Mouse (Mus musculus): ENCODE results near the gene Ptcra. TPM values are rescaled to one million over a fixed set of nuclear protein-coding genes. Genes with fewer than 3 reads are reported as not detected.
"Not testable (repeated sequence)": the region's sequence is repeated elsewhere in the genome, so short reads cannot be mapped to it uniquely, and the experiment has no call there.

Ptcra gene
- polyA plus RNA-seq, 1 experiment from 2014 or later: 0.29 TPM

GRCm38 (mm10) chr17:46772404-46773277 is 9.1 kb upstream of the Ptcra start, which contains the start of gene 2310039H08Rik:
Gene 2310039H08Rik (plus strand): TSS chr17:46772635.
- WGBS: under 1% methylated on average over 50 of the region's 50 CpGs
- no peaks in the 10 kb centered on the region for H3K9me3 ChIP-seq (ENCODE audit: low read length)
- peak; percentile 89 for ATAC-seq (ENCODE audit: low FRiP score, low TSS enrichment)
- peaks cover 28% of the 10 kb centered on the region for H3K36me3 ChIP-seq (ENCODE audit: insufficient read depth, low read length)
- H3K27me3 ChIP-seq (ENCODE audit: insufficient read depth, low read length): no peaks in the 10 kb centered on the region
- peaks cover 18% of the 10 kb centered on the region for H3K4me1 ChIP-seq (ENCODE audit: insufficient read depth, low read length)
- peak within 1 kb of the TSS; percentile 91 for H3K27ac ChIP-seq (ENCODE audit: low read length)
- peak within 1 kb of the TSS; percentile 96 for H3K4me3 ChIP-seq (ENCODE audit: low read length)
- H3K9ac ChIP-seq (replicated peaks; ENCODE audit: low read length): peak within 1 kb of the TSS; percentile 89
- H3K4me2 ChIP-seq (replicated peaks; ENCODE audit: low read depth, low read length): peak within 1 kb of the TSS; percentile 82

GRCm38 (mm10) chr17:46772038-46772403 is 8.5 kb upstream of the Ptcra start:
- Histone ChIP-seq H3K27ac (ENCODE audit: low read length) (peak overlapping the region; percentile 91), H3K4me2 (replicated peaks; ENCODE audit: low read depth, low read length) (peak overlapping the region; percentile 82), H3K4me3 (ENCODE audit: low read length) (peak overlapping the region; percentile 96), H3K9ac (replicated peaks; ENCODE audit: low read length) (peak overlapping the region; percentile 89), H3K36me3 (ENCODE audit: insufficient read depth, low read length) (peaks cover 21% of the 10 kb centered on the region), H3K27me3 (ENCODE audit: insufficient read depth, low read length) (no peaks in the 10 kb centered on the region), H3K4me1 (ENCODE audit: insufficient read depth, low read length) (peaks cover 19% of the 10 kb centered on the region), H3K9me3 (ENCODE audit: low read length) (no peaks in the 10 kb centered on the region)
- WGBS: 3% methylated on average over 5 of the region's 5 CpGs
- no peak for ATAC-seq (ENCODE audit: low FRiP score, low TSS enrichment)

DNA sequence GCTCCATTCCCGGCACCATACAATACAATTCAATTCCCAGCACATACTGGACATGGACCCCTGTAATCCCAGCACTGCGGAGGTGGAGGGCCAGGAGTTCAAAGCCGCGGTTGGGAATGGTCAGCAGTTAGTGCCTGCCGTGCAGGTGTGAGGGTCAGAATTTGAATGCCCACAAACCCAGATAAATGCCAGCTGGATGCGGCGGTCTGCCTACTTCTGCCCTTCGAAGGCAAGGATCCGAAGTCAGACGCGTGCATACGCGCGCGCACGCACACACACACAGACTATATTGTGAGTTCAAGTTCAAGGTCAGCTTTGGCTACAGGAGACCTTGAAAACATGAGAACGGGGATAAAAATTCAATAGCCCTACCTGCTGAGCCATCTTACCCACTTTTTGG is 8.1 kb upstream of the Ptcra start:
- 63% methylated on average over 17 of the region's 17 CpGs for WGBS
- H3K9ac ChIP-seq (replicated peaks; ENCODE audit: low read length): peak overlapping the region; percentile 89
- peaks cover 20% of the 10 kb centered on the region for H3K36me3 ChIP-seq (ENCODE audit: insufficient read depth, low read length)
- peak overlapping the region; percentile 96 for H3K4me3 ChIP-seq (ENCODE audit: low read length)
- no peaks in the 10 kb centered on the region for H3K27me3 ChIP-seq (ENCODE audit: insufficient read depth, low read length)
- H3K4me1 ChIP-seq (ENCODE audit: insufficient read depth, low read length): peaks cover 19% of the 10 kb centered on the region
- no peaks in the 10 kb centered on the region for H3K9me3 ChIP-seq (ENCODE audit: low read length)
- no peak for ATAC-seq (ENCODE audit: low FRiP score, low TSS enrichment)
- H3K4me2 ChIP-seq (replicated peaks; ENCODE audit: low read depth, low read length): peak overlapping the region; percentile 82
- H3K27ac ChIP-seq (ENCODE audit: low read length): peak overlapping the region; percentile 91; the same call in 1 of the 2 replicates

DNA sequence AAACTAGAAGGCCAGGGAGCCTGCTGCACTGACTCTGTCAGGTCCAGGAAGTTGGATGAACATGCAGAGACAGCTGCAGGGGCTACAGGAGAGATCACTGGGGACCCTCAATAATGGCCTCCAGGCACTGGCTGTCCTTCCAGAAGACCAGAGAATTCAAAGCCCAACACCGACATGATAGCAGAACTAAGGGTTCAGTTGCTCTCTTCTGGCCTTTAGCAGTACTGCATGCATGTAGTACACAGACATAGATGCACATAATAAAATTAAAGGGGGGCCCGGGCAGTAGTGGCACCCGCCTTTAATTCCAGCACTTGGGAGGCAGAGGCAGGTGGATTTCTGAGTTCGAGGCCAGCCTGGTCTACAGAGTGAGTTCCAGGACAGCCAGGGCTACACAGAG is 7.5 kb upstream of the Ptcra start:
- WGBS: 87% methylated on average over 4 of the region's 4 CpGs
- no peak overlapping the region for H3K9ac ChIP-seq (replicated peaks; ENCODE audit: low read length)
- H3K4me3 ChIP-seq (ENCODE audit: low read length): no peak overlapping the region
- no peaks in the 10 kb centered on the region for H3K27me3 ChIP-seq (ENCODE audit: insufficient read depth, low read length)
- H3K9me3 ChIP-seq (ENCODE audit: low read length): no peaks in the 10 kb centered on the region
- H3K27ac ChIP-seq (ENCODE audit: low read length): no peak overlapping the region
- H3K36me3 ChIP-seq (ENCODE audit: insufficient read depth, low read length): peaks cover 14% of the 10 kb centered on the region
- H3K4me2 ChIP-seq (replicated peaks; ENCODE audit: low read depth, low read length): no peak overlapping the region
- peaks cover 19% of the 10 kb centered on the region for H3K4me1 ChIP-seq (ENCODE audit: insufficient read depth, low read length)
- no peak for ATAC-seq (ENCODE audit: low FRiP score, low TSS enrichment)

DNA sequence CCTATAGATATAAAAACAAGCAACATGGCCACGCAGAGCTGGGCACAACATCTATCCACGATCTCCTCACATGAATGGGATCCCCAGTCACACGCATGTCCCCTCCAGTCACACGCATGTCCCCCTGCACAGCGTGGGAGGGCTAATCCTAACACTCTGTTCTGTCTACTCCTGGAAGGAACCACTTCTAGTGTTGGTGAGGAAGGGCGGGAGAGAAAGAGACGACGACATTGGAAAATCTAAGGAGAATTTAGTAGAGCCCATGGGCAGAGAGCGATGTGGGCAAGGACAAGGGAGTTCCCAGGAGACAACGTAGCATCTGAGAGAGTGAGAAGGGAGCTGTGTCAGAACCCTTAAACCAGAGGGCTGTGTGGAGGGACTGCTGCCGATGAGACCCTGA is 7.0 kb upstream of the Ptcra start:
- Histone ChIP-seq H3K27ac (ENCODE audit: low read length) (no peak overlapping the region), H3K9ac (replicated peaks; ENCODE audit: low read length) (no peak overlapping the region), H3K4me1 (ENCODE audit: insufficient read depth, low read length) (peaks cover 19% of the 10 kb centered on the region), H3K36me3 (ENCODE audit: insufficient read depth, low read length) (peaks cover 9% of the 10 kb centered on the region), H3K9me3 (ENCODE audit: low read length) (no peaks in the 10 kb centered on the region), H3K27me3 (ENCODE audit: insufficient read depth, low read length) (no peaks in the 10 kb centered on the region), H3K4me2 (replicated peaks; ENCODE audit: low read depth, low read length) (no peak overlapping the region), H3K4me3 (ENCODE audit: low read length) (no peak overlapping the region)
- WGBS: 88% methylated on average over 11 of the region's 11 CpGs
- no peak for ATAC-seq (ENCODE audit: low FRiP score, low TSS enrichment)

DNA sequence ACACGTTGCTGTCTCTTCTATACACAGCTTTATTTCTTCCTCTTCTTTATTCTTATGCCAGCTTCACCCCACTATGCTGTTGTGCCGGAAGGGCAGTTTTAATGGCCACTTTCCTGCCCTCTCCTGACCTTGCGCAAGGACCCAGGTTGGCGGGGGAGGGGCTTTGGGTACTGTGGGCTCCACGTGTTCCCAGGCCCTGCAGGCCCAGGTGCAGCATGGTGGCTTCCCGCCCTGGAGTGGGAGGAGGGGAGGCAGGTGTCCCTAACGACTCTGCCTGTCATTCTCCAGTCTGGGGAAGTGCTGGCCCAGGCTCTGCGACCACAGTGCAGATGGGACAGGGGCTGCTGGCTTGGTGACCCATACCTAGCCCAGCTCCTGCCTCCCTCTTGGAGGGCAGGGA is 4.4 kb upstream of the Ptcra start:
- Histone ChIP-seq H3K9ac (replicated peaks; ENCODE audit: low read length) (no peak overlapping the region), H3K36me3 (ENCODE audit: insufficient read depth, low read length) (no peaks in the 10 kb centered on the region), H3K4me3 (ENCODE audit: low read length) (no peak overlapping the region), H3K4me1 (ENCODE audit: insufficient read depth, low read length) (peaks cover 8% of the 10 kb centered on the region), H3K27me3 (ENCODE audit: insufficient read depth, low read length) (no peaks in the 10 kb centered on the region), H3K27ac (ENCODE audit: low read length) (no peak overlapping the region), H3K4me2 (replicated peaks; ENCODE audit: low read depth, low read length) (no peak overlapping the region), H3K9me3 (ENCODE audit: low read length) (no peaks in the 10 kb centered on the region)
- ATAC-seq (ENCODE audit: low FRiP score, low TSS enrichment): no peak
- WGBS: 41% methylated on average over 8 of the region's 8 CpGs

DNA sequence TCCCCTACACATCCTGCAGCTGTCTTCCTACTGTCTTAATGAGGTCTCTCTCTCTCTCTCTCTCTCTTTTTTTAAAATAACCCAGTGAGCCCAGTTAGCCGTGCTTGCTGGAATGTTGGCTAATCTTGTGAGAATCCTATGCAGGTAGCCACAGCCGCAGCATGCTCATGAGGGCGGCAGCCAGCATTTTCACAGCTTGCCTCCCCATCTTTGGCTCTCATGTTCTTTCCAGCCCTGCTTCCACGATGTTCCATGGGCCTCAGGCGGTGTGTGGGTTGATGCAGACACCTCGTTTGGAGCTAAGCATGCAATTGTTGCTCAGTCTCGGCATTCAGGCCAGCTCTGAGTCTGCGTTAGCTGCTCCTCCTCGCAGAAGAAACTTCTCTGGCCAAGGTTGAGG is 1.4 kb upstream of the Ptcra start:
- not testable (repeated sequence) for H3K4me1 ChIP-seq (ENCODE audit: insufficient read depth, low read length); H3K27ac ChIP-seq (ENCODE audit: low read length); H3K9me3 ChIP-seq (ENCODE audit: low read length); ATAC-seq (ENCODE audit: low FRiP score, low TSS enrichment); H3K4me2 ChIP-seq (replicated peaks; ENCODE audit: low read depth, low read length); H3K36me3 ChIP-seq (ENCODE audit: insufficient read depth, low read length); H3K27me3 ChIP-seq (ENCODE audit: insufficient read depth, low read length); H3K4me3 ChIP-seq (ENCODE audit: low read length); H3K9ac ChIP-seq (replicated peaks; ENCODE audit: low read length)
- 68% methylated on average over 8 of the region's 9 CpGs for WGBS

DNA sequence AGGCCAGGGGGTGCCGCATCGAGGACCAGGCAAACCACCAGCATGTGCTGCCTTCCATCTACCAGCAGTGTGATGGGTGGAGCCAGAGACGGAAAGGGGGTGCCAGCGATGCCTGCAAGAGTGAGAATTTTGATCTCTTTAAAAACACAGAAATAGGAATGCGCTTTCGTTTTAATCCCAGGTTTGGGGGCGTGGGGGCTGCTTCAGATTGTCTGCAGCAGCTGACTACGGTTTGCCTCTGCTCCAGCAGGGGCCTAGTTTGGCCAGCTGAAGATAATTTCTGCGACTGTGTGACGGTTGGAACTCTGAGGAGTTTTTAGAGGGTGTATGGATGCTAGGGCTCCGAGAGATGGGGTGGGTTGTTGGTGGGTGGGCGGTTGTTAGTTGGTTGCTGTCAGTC is 4.8 kb downstream of the Ptcra start:
- H3K4me1 ChIP-seq (ENCODE audit: insufficient read depth, low read length): no peaks in the 10 kb centered on the region
- no peak overlapping the region for H3K27ac ChIP-seq (ENCODE audit: low read length)
- H3K9ac ChIP-seq (replicated peaks; ENCODE audit: low read length): no peak overlapping the region
- H3K36me3 ChIP-seq (ENCODE audit: insufficient read depth, low read length): no peaks in the 10 kb centered on the region
- H3K4me3 ChIP-seq (ENCODE audit: low read length): no peak overlapping the region
- H3K9me3 ChIP-seq (ENCODE audit: low read length): no peaks in the 10 kb centered on the region
- H3K27me3 ChIP-seq (ENCODE audit: insufficient read depth, low read length): no peaks in the 10 kb centered on the region
- 83% methylated on average over 12 of the region's 12 CpGs for WGBS
- no peak for ATAC-seq (ENCODE audit: low FRiP score, low TSS enrichment)
- H3K4me2 ChIP-seq (replicated peaks; ENCODE audit: low read depth, low read length): no peak overlapping the region

DNA sequence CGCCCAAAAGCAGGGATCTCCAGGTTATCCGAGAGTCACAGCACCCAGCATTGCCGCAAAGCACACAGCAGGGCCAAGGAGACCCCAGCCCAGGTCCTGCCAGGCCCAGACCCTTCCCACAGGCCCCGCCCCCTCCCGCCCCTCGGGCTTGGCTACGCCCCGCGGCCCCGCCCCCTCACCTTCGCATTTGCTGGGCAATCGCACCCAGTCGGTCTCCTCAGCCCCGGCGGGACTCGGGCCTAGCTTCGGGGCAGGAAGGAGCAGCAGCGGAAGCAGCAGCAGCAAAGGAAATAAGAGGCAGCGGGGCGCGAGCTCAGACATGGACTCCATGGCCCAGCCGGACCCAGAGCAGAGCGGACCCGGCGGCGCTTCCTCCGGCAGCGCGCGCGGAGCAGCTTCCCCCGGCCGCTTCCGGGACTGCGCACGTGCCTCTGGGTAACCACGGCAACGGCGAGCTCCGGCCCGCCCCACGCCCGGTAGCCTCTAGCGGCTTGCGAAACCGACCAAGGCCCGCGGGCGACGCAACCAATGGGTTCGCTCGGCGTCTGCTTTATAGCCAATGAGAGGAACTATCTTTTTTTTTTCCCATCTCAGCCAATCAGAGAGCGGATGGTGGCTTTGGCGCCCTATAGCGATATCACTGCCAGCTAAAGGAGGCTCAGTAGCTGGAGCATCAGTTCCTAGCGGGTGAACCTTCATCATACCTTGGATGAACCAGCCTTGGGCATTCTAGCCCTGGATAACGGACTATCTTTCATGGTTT is 11.5 kb downstream of the Ptcra start, which contains the start of gene Cnpy3:
TSS of gene Cnpy3 (minus strand) at position 421 of the 763 bp plus-strand sequence.
- peak; percentile 99 for ATAC-seq (ENCODE audit: low FRiP score, low TSS enrichment)
- H3K4me3 ChIP-seq (ENCODE audit: low read length): peak within 1 kb of the TSS; percentile 78
- no peaks in the 10 kb centered on the region for H3K27me3 ChIP-seq (ENCODE audit: insufficient read depth, low read length)
- no peaks in the 10 kb centered on the region for H3K9me3 ChIP-seq (ENCODE audit: low read length)
- under 1% methylated on average over 54 of the region's 58 CpGs for WGBS
- H3K4me2 ChIP-seq (replicated peaks; ENCODE audit: low read depth, low read length): peak within 1 kb of the TSS; percentile 81
- H3K4me1 ChIP-seq (ENCODE audit: insufficient read depth, low read length): peaks cover 11% of the 10 kb centered on the region
- H3K36me3 ChIP-seq (ENCODE audit: insufficient read depth, low read length): 0 out of 2 replicates have a peak, but pooled peaks cover 3% of the 10 kb centered on the region
- H3K27ac ChIP-seq (ENCODE audit: low read length): peak within 1 kb of the TSS; percentile 92
- H3K9ac ChIP-seq (replicated peaks; ENCODE audit: low read length): peak within 1 kb of the TSS; percentile 83
